Comparison of ENCODE assay signal across 25 mouse cellular contexts in the genomic region with DNA sequence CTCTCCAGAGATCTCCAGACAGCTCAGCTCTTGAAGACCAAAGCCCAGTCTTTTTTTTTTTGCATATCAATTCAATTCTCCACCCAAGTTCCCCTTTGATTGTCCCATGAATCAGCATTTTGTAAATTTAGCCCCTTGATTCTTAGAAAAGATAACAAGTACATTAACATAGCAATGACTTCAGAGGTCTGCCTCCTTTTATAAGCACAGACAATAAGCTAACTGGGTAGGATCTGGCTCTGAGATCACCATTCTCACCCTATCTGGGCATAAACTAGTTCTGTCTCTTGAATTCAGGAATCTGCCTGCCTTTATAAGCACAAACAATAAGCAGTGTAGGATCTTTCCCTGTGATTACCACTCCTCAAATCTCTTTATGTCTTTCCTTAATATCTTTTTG. TPM values are rescaled to one million over a fixed set of nuclear protein-coding genes. Genes with fewer than 3 reads are reported as not detected.
DNase-seq lines count a peak whose midpoint lies in the region; ATAC-seq and TF ChIP-seq lines count a peak whose summit lies in the region.
"Had no signal": no experiment of that assay in that cellular context is flagged by ENCODE, and none has a peak within 500 bp of the region (broad histone marks: within the 10 kb centered on the region; RNA-seq: fewer than 3 reads in every experiment).

No protein-coding gene starts in this region.

- peak; percentile 21 for DNase-seq in 416B (ENCODE audit: low read depth)
- peak; percentile 59 for DNase-seq in ES-CJ7 (ENCODE audit: low read depth, low spot score)
- DNase-seq in MEL (ENCODE audit: low read depth, low spot score), result peak; percentile 18
- peak; percentile 53 for DNase-seq in ZHBTc4 (ENCODE audit: low read depth, low spot score)
- no peak for DNase-seq in lung, postnatal 10 days
- no peak for DNase-seq in adrenal gland, postnatal 36 days
- DNase-seq: adrenal gland, adult 2 months; adrenal gland, postnatal 10 days; adrenal gland, postnatal 25 days; cerebellum, adult 11-12 months; cerebellum, adult 2 months; cerebellum, adult 9-10 months; cerebellum, postnatal 10 days; cerebellum, postnatal 25 days had no signal

- TF ChIP-seq CTCF in MEL (IDR thresholded peaks at IDR 0.05 in 2 of 3, conservative IDR thresholded peaks at IDR 0.05 in 1 of 3; ENCODE audit: control insufficient read depth in 1 of 3, insufficient read depth in 1 of 3, low read depth in 2 of 3, low read length in 3 of 3, poor library complexity in 1 of 3, severe bottlenecking in 1 of 3), result no peak

- TF ChIP-seq POLR2A in MEL (IDR thresholded peaks at IDR 0.05; ENCODE audit: control insufficient read depth in 1 of 2, insufficient read depth in 1 of 2, low read depth in 1 of 2, low read length in 2 of 2, poor library complexity in 1 of 2), result no peak

- H3K27me3 ChIP-seq in MEL (ENCODE audit: control insufficient read depth in 1 of 2, insufficient read depth in 2 of 2, low read length in 2 of 2), result no peaks in the 10 kb centered on the region
- H3K27me3 ChIP-seq in midbrain, embryonic 16.5 days (ENCODE audit: control insufficient read depth, insufficient read depth, low read depth, low read length), result no peaks in the 10 kb centered on the region
- H3K27me3 ChIP-seq: embryonic facial prominence, embryonic 12.5 days; forebrain, embryonic 13.5 days; forebrain, embryonic 15.5 days had no signal

- H3K4me3 ChIP-seq in MEL (ENCODE audit: control insufficient read depth in 1 of 2, insufficient read depth in 1 of 2, low read depth in 2 of 2, low read length in 2 of 2), result no peak overlapping the region
- H3K4me3 ChIP-seq in midbrain, embryonic 16.5 days (ENCODE audit: low read depth, low read length), result no peak overlapping the region
- H3K4me3 ChIP-seq: embryonic facial prominence, embryonic 10.5 days; embryonic facial prominence, embryonic 12.5 days; forebrain, embryonic 13.5 days; forebrain, embryonic 15.5 days had no signal

- ATAC-seq in midbrain, embryonic 16.5 days, result no peak
- ATAC-seq: forebrain, embryonic 13.5 days; forebrain, embryonic 15.5 days had no signal

- H3K79me2 ChIP-seq in MEL (ENCODE audit: control insufficient read depth, insufficient read depth, low read length, poor library complexity), result no peaks in the 10 kb centered on the region

- no peak overlapping the region for H3K27ac ChIP-seq in MEL (ENCODE audit: control insufficient read depth, low read depth, low read length)
- no peak overlapping the region for H3K27ac ChIP-seq in midbrain, embryonic 16.5 days (ENCODE audit: low read length)
- H3K27ac ChIP-seq: embryonic facial prominence, embryonic 10.5 days; embryonic facial prominence, embryonic 12.5 days; forebrain, embryonic 13.5 days; forebrain, embryonic 15.5 days had no signal

- H3K9ac ChIP-seq in MEL (ENCODE audit: control insufficient read depth, low read depth, low read length, poor library complexity, severe bottlenecking), result no peak overlapping the region
- no peak overlapping the region for H3K9ac ChIP-seq in midbrain, embryonic 16.5 days (ENCODE audit: low read depth, low read length)
- H3K9ac ChIP-seq: embryonic facial prominence, embryonic 12.5 days; forebrain, embryonic 13.5 days; forebrain, embryonic 15.5 days had no signal

- TF ChIP-seq EP300 in MEL (IDR thresholded peaks at IDR 0.05; ENCODE audit: low read depth in 1 of 2, low read length in 2 of 2), result no peak

- H3K4me1 ChIP-seq in MEL (ENCODE audit: control insufficient read depth in 1 of 2, insufficient read depth in 2 of 2, low read length in 2 of 2), result no peaks in the 10 kb centered on the region
- H3K4me1 ChIP-seq in midbrain, embryonic 16.5 days (ENCODE audit: control insufficient read depth, insufficient read depth, low read length), result no peaks in the 10 kb centered on the region
- H3K4me1 ChIP-seq: embryonic facial prominence, embryonic 10.5 days; embryonic facial prominence, embryonic 12.5 days; forebrain, embryonic 13.5 days; forebrain, embryonic 15.5 days had no signal

- H3K36me3 ChIP-seq in MEL (ENCODE audit: control insufficient read depth in 1 of 2, insufficient read depth in 2 of 2, low read length in 2 of 2), result no peaks in the 10 kb centered on the region
- H3K36me3 ChIP-seq in midbrain, embryonic 16.5 days (ENCODE audit: control insufficient read depth, insufficient read depth, low read length), result no peaks in the 10 kb centered on the region
- H3K36me3 ChIP-seq: embryonic facial prominence, embryonic 10.5 days; embryonic facial prominence, embryonic 12.5 days; forebrain, embryonic 15.5 days; G1E had no signal

- H3K9me3 ChIP-seq in MEL (replicated peaks; ENCODE audit: insufficient read depth, low read length), result no peaks in the 10 kb centered on the region
- H3K9me3 ChIP-seq in midbrain, embryonic 16.5 days (replicated peaks; ENCODE audit: control insufficient read depth, low read length, poor library complexity, severe bottlenecking), result no peaks in the 10 kb centered on the region
- H3K9me3 ChIP-seq: embryonic facial prominence, embryonic 12.5 days; forebrain, embryonic 13.5 days; forebrain, embryonic 15.5 days; G1E had no signal

- no peak for TF ChIP-seq RAD21 in MEL (IDR thresholded peaks at IDR 0.05; ENCODE audit: low read depth, low read length)

- no peak overlapping the region for H3K4me2 ChIP-seq in midbrain, embryonic 16.5 days (ENCODE audit: low read length)
- H3K4me2 ChIP-seq: embryonic facial prominence, embryonic 12.5 days; forebrain, embryonic 13.5 days; forebrain, embryonic 15.5 days had no signal

TF ChIP-seq in MEL, 35 proteins besides CTCF, POLR2A, EP300 and RAD21:
- TF ChIP-seq CHD1 (IDR thresholded peaks at IDR 0.05; ENCODE audit: low read depth, low read length) (no peak), GATA1 (IDR thresholded peaks at IDR 0.05; ENCODE audit: low read depth, low read length) (no peak), CHD2 (IDR thresholded peaks at IDR 0.05; ENCODE audit: low read length) (no peak), ZNF384 (IDR thresholded peaks at IDR 0.05; ENCODE audit: low read depth, low read length) (peak; percentile 43), POLR2AphosphoS5 (IDR thresholded peaks at IDR 0.05; ENCODE audit: borderline replicate concordance, low read depth, low read length) (no peak), ETS1 (IDR thresholded peaks at IDR 0.05; ENCODE audit: low read depth, low read length) (0 out of 2 replicates have a peak, but pooled peaks have one; percentile 17), E2F4 (IDR thresholded peaks at IDR 0.05; ENCODE audit: borderline replicate concordance, low read depth, low read length) (no peak)
TF ChIP-seq in MEL: peak in this region for 2.

RNA-seq across cellular contexts. Expression of gene 1700003H04Rik, which starts 29.1 kb away (rescaled TPM):
- not detected in 2 replicates for total RNA-seq in MEL (2012; rRNA removed)
- not detected for polyA plus RNA-seq in MEL (2012; ENCODE audit: insufficient read depth in 1 of 2, insufficient read length in 2 of 2, low read depth in 1 of 2, low replicate concordance in 2 of 2, missing spikeins in 1 of 2)
- polyA plus RNA-seq in midbrain, embryonic 16.5 days (2015; fragmentation: Nextera tagmentation; extraction: Ambion mirVana), result not detected in 2 replicates
- total RNA-seq in adrenal gland, postnatal 36 days (2021), result not detected
- total RNA-seq: adrenal gland, adult 2 months; adrenal gland, postnatal 10 days; adrenal gland, postnatal 25 days; G1E had no signal
- polyA plus RNA-seq: adrenal gland, adult 2 months; C2C12; cerebellum, adult 2 months; cortical plate, adult 2 months; embryonic facial prominence, embryonic 10.5 days; embryonic facial prominence, embryonic 12.5 days; embryonic facial prominence, embryonic 14.5 days; forebrain, embryonic 11.5 days; forebrain, embryonic 13.5 days; forebrain, embryonic 15.5 days; frontal cortex, adult 2 months; G1E had no signal

Comparison
In these comparisons a context has a peak if more than half of its experiments do, and no peak if none do; other contexts are left out.
1. DNase-seq: peak in 416B (single experiment), ES-CJ7 (single experiment), MEL (single experiment) and ZHBTc4 (single experiment); none in lung, postnatal 10 days (single experiment) and adrenal gland, postnatal 36 days (0 of 2).